Mouse (Mus musculus) limb, embryonic 11.5 days (tissue): ENCODE measurements around the gene Gdpd1. TPM values are rescaled to one million over a fixed set of nuclear protein-coding genes. Genes with fewer than 3 reads are reported as not detected.

Source experiments
- ATAC-seq: fragments of 200-750 bp; cut with Nextera tagmentation; 2 replicates; pipeline ENCODE4 v1.8.0; 2017; ENCODE audit warnings: low read depth; ENCODE audit not compliant: insufficient number of reproducible peaks, low FRiP score, low TSS enrichment
- DNase-seq: peaks from one replicate; pipeline ENCODE4 v3.0.0-alpha.2; 2015; ENCODE audit warnings: low spot score
- H3K27ac ChIP-seq: fragments of 300-500 bp; sonication (generic); replicated peaks from 2 replicates; pipeline ENCODE4 v1.5.1; 2014; ENCODE audit warnings: low read depth, mild to moderate bottlenecking, low read length
- H3K27me3 ChIP-seq: fragments of 300-500 bp; sonication (generic); 2 replicates; pipeline ENCODE4 v1.6.1; 2014; ENCODE audit warnings: mild to moderate bottlenecking, low read length, mixed read lengths; ENCODE audit not compliant: control insufficient read depth, insufficient read depth
- H3K36me3 ChIP-seq: fragments of 300-500 bp; sonication (generic); 2 replicates; pipeline ENCODE4 v1.6.1; 2014; ENCODE audit warnings: mild to moderate bottlenecking, low read length, moderate library complexity, mixed read lengths; ENCODE audit not compliant: control insufficient read depth, insufficient read depth
- H3K4me1 ChIP-seq: fragments of 300-500 bp; sonication (generic); 2 replicates; pipeline ENCODE4 v1.6.1; 2014; ENCODE audit warnings: low read length, mixed read lengths; ENCODE audit not compliant: control insufficient read depth, insufficient read depth
- H3K4me2 ChIP-seq: fragments of 300-500 bp; sonication (generic); 2 replicates; pipeline ENCODE4 v1.6.1; 2014; ENCODE audit warnings: low read depth, mild to moderate bottlenecking, moderate library complexity; ENCODE audit not compliant: severe bottlenecking
- H3K4me3 ChIP-seq: fragments of 300-500 bp; sonication (generic); 2 replicates; pipeline ENCODE4 v1.5.1; 2014; ENCODE audit warnings: low read depth, low read length
- H3K9ac ChIP-seq: fragments of 300-500 bp; sonication (generic); 2 replicates; pipeline ENCODE4 v1.6.1; 2014; ENCODE audit warnings: mild to moderate bottlenecking, low read length
- H3K9me3 ChIP-seq: fragments of 300-500 bp; sonication (generic); 2 replicates; pipeline ENCODE4 v1.6.1; 2016; ENCODE audit warnings: low read length; ENCODE audit not compliant: control insufficient read depth
- WGBS: fragments of 180-500 bp; shearing (Covaris S2); extraction: QIAGEN DNeasy Blood & Tissue Kit; methylation state at CpG from one replicate; pipeline ENCODE4 v1.1.7; 2014; 5-methylcytosine and 5-hydroxymethylcytosine counted together
- microRNA counts: library from miRNA; unstranded; fragments of <30 nt; microRNA quantifications from one replicate; lab custom pipeline; 2016
- microRNA-seq: library from miRNA; unstranded; fragments of <30 nt; microRNA quantifications from one replicate; pipeline ENCODE4, GENCODE M21; 2016
- polyA plus RNA-seq: library from polyadenylated mRNA; unstranded; fragments of >200 nt; fragmentation: Nextera tagmentation; extraction: Ambion mirVana; gene quantifications from 2 replicates; pipeline ENCODE4 v1.2.1, GENCODE M21; 2014

The Gdpd1 gene
- polyA plus RNA-seq, 1 experiment from 2014 or later, result 27.1 TPM

DNA sequence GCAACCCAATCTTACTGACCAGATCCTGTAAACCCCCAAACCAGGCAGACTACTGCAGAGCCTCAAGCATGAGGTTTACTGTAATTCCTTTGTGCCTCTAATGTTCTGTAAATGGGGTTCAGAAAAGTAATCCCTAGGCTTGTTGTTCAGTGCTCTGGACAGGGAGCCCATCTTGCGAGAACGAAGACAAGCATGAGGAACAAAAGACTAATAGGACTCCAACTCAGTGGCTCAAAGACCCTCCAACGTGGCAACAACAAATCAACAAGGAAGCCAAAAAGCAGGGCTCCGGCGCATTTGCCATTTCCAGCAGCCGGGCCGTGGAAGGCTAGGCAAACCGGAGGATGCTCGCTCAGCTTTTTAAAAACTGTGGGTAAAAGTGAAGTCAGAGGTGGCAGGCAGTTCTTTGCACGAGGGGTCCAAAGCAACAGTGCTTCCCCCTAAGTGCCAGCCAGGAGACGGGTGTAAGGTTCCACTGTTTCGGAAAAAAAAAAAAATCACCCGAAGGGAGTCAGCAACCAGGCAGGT is 81.3 kb downstream of the Gdpd1 start:
- Histone ChIP-seq H3K27ac (no peak overlapping the region), H3K4me1 (peaks cover 6% of the 10 kb centered on the region), H3K9ac (peak overlapping the region; percentile 76), H3K4me2 (peak overlapping the region; percentile 50), H3K9me3 (no peaks in the 10 kb centered on the region), H3K4me3 (peak overlapping the region; percentile 96), H3K36me3 (no peaks in the 10 kb centered on the region), H3K27me3 (no peaks in the 10 kb centered on the region)
- DNase-seq (no peak), ATAC-seq (no peak)
- WGBS, result 4% methylated on average over 13 of the region's 13 CpGs

DNA sequence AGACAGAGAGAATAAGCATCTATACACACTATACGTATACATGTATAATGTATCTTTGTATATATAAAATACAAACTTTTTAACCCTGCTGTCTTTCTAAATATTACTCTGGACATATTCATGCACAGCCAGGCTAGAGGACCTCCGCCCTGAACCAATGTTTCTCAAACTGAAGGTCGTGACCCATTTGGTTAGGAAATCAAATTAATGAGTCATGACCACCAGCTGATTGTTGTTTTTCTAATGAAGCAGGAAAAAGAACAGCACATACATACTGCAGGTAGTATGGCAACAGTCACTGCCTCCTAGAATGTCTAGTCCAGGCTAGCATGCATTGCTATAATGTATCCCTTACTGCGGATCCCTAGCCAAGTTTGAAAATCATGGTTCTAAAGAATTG is 82.6 kb downstream of the Gdpd1 start:
- H3K4me3 ChIP-seq, result no peak overlapping the region
- no peaks in the 10 kb centered on the region for H3K36me3 ChIP-seq
- no peak overlapping the region for H3K9ac ChIP-seq
- no peak overlapping the region for H3K27ac ChIP-seq
- no peaks in the 10 kb centered on the region for H3K27me3 ChIP-seq
- DNase-seq (no peak), ATAC-seq (no peak)
- peaks cover 6% of the 10 kb centered on the region for H3K4me1 ChIP-seq
- H3K4me2 ChIP-seq, result no peak overlapping the region
- H3K9me3 ChIP-seq, result no peaks in the 10 kb centered on the region
- WGBS, result 93% methylated on average over 4 of the region's 4 CpGs

DNA sequence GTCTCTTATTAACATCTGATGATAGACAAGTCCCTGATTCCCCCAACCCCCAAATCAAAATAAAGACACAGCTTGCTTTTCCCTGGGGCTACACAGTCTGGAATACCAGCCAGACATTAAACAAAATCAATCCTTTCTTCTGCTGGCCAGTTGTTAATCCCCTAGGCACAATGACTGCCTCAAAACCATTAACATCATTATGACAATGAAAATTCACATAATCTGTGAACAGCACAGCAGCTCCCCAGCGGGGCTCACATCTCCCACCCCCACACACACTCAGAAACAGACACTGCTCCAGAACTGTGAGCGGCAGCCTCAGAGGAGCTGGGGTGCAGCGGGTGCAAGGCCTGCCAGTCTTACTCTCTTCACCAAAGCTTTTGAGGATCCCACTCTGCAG is 83.6 kb downstream of the Gdpd1 start:
- DNase-seq (no peak), ATAC-seq (no peak)
- Histone ChIP-seq H3K27ac (no peak overlapping the region), H3K4me1 (peaks cover 6% of the 10 kb centered on the region), H3K9ac (no peak overlapping the region), H3K4me2 (no peak overlapping the region), H3K36me3 (no peaks in the 10 kb centered on the region), H3K9me3 (no peaks in the 10 kb centered on the region), H3K27me3 (no peaks in the 10 kb centered on the region), H3K4me3 (no peak overlapping the region; the same call in 1 of the 2 replicates)
- WGBS, result 74% methylated on average over 3 of the region's 3 CpGs

DNA sequence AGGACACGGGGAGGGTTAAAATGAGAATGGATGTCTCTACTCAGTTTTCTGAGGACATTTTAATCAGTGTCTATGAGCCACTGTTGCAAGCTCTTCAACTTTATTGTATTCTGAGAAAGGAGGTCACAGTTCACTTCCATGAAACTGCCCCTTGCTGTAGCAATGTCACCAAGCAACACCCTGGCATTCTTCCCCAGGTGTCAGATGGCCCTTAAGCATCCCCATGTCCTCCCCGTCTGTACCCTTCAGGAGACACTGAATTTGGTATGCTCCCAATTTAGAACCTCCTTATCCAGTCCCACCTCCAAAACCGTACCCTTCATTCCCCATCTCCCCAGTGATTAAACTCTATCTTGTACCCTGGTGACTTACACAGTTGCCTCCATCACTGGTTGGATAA is 88.9 kb downstream of the Gdpd1 start:
- 78% methylated on average over 3 of the region's 3 CpGs for WGBS
- Histone ChIP-seq H3K9ac (no peak overlapping the region), H3K36me3 (no peaks in the 10 kb centered on the region), H3K27me3 (no peaks in the 10 kb centered on the region), H3K4me3 (no peak overlapping the region), H3K27ac (no peak overlapping the region), H3K9me3 (no peaks in the 10 kb centered on the region), H3K4me1 (no peaks in the 10 kb centered on the region), H3K4me2 (no peak overlapping the region)
- ATAC-seq (no peak), DNase-seq (no peak)

MicroRNAs within 50 kb of the gene (microRNA counts, 519-probe panel; counts per million panel counts)
- 5,058 counts per million, percentile 83 among the panel's probes with 10 or more counts for microRNA mmu-miR-301a (lab: Ali Mortazavi, UCI)

Small RNA genes within 50 kb of the gene (microRNA-seq; reads per million reads assigned to microRNA genes)
- gene Mir301, result 1,748 reads per million, percentile 80 among the genes with 10 or more reads in this experiment

Other genes starting within 250 kb of the Gdpd1 start
- gene Ypel2, start 80.4 kb downstream of the Gdpd1 start, polyA plus RNA-seq, result 7.0 and 7.2 TPM in 2 replicates
- gene Smg8, start 12.7 kb upstream of the Gdpd1 start, polyA plus RNA-seq, result 33.4 and 35.2 TPM in 2 replicates
- gene Prr11, start 34.6 kb upstream of the Gdpd1 start, polyA plus RNA-seq, result 18.9 and 21.0 TPM in 2 replicates
- 120 and 123 TPM in 2 replicates for gene Ska2, start 35.2 kb upstream of the Gdpd1 start, polyA plus RNA-seq
- gene Trim37, start 53.0 kb upstream of the Gdpd1 start, polyA plus RNA-seq, result 39.1 and 39.5 TPM in 2 replicates